ENCODE assay signal across 24 mouse cellular contexts in genomic region chr1:53794279-53794678, GRCm38 (mm10).
"Had no signal": no experiment of that assay in that cellular context is flagged by ENCODE, and none has a peak within 500 bp of the region (broad histone marks: within the 10 kb centered on the region; RNA-seq: fewer than 3 reads in every experiment).

No protein-coding gene starts in this region.

- H3K9ac ChIP-seq: forebrain, embryonic 15.5 days; heart, embryonic 12.5 days; hindbrain, embryonic 12.5 days; hindbrain, embryonic 14.5 days; limb, embryonic 12.5 days; liver, embryonic 13.5 days; liver, embryonic 15.5 days had no signal

- H3K4me3 ChIP-seq: forebrain, embryonic 15.5 days; gastrocnemius, adult 2 months; heart, embryonic 10.5 days; heart, embryonic 12.5 days; hindbrain, embryonic 10.5 days; hindbrain, embryonic 12.5 days; layer of hippocampus, adult 2 months; left cerebral cortex, adult 2 months; limb, embryonic 10.5 days; limb, embryonic 12.5 days; liver, embryonic 13.5 days; liver, embryonic 15.5 days had no signal

- H3K27ac ChIP-seq: forebrain, embryonic 15.5 days; gastrocnemius, adult 2 months; heart, embryonic 10.5 days; hindbrain, embryonic 10.5 days; hindbrain, embryonic 12.5 days; hindbrain, embryonic 14.5 days; layer of hippocampus, adult 2 months; left cerebral cortex, adult 2 months; limb, embryonic 10.5 days; limb, embryonic 12.5 days; liver, embryonic 13.5 days; liver, embryonic 15.5 days had no signal

- H3K36me3 ChIP-seq: forebrain, embryonic 15.5 days; heart, embryonic 10.5 days; heart, embryonic 12.5 days; hindbrain, embryonic 10.5 days; hindbrain, embryonic 12.5 days; limb, embryonic 10.5 days; limb, embryonic 12.5 days; liver, embryonic 13.5 days; liver, embryonic 15.5 days had no signal

- H3K27me3 ChIP-seq: forebrain, embryonic 15.5 days; heart, embryonic 12.5 days; hindbrain, embryonic 12.5 days; limb, embryonic 12.5 days; liver, embryonic 13.5 days; liver, embryonic 15.5 days had no signal

- ATAC-seq: forebrain, embryonic 15.5 days; hindbrain, embryonic 16.5 days had no signal

- H3K4me2 ChIP-seq: forebrain, embryonic 15.5 days; heart, embryonic 12.5 days; hindbrain, embryonic 12.5 days; hindbrain, embryonic 14.5 days; limb, embryonic 12.5 days; liver, embryonic 11.5 days; liver, embryonic 13.5 days; liver, embryonic 15.5 days had no signal

- H3K4me1 ChIP-seq: forebrain, embryonic 15.5 days; hindbrain, embryonic 10.5 days; hindbrain, embryonic 12.5 days; limb, embryonic 10.5 days; limb, embryonic 12.5 days; liver, embryonic 13.5 days; liver, embryonic 15.5 days had no signal

- H3K9me3 ChIP-seq: forebrain, embryonic 15.5 days; heart, embryonic 10.5 days; heart, embryonic 12.5 days; hindbrain, embryonic 10.5 days; hindbrain, embryonic 12.5 days; limb, embryonic 10.5 days; limb, embryonic 12.5 days; liver, embryonic 13.5 days; liver, embryonic 15.5 days had no signal

- DNase-seq: gastrocnemius, adult 2 months; gastrocnemius, postnatal 10 days; gastrocnemius, postnatal 25 days; heart, postnatal 10 days; heart, postnatal 4 days; kidney, adult 18-20 months; kidney, postnatal 10 days; kidney, postnatal 25 days; kidney, postnatal 4 days; liver; liver, embryonic 13.5 days had no signal
